Mouse (Mus musculus) stomach, postnatal 0 days (tissue): Measurements from ENCODE around the gene Gzmg.

Source experiments
- CTCF ChIP-seq: IDR thresholded peaks from 2 replicates; pipeline ENCODE4 v1.5.1; 2016; ENCODE audit warnings: antibody characterized with exemption, low read depth, mild to moderate bottlenecking, moderate library complexity
- EP300 ChIP-seq: optimal IDR thresholded peaks from 2 replicates; pipeline ENCODE3; 2016; ENCODE audit warnings: antibody characterized with exemption

- TF ChIP-seq CTCF (no peak), EP300 (no peak)
Observed at GRCm38 (mm10) chr14:56172744-56173143, 13.4 kb upstream of the Gzmg start.
